Mouse (Mus musculus): Measurements from ENCODE around the gene Cryzl1.
"Not testable (repeated sequence)": the region's sequence is repeated elsewhere in the genome, so short reads cannot be mapped to it uniquely, and the experiment has no call there.

Cryzl1 gene

GRCm38 (mm10) chr16:91645420-91645819, 83.4 kb downstream of the Cryzl1 start:
- DNase-seq (ENCODE audit: low spot score in 2 of 2): not testable (repeated sequence)

GRCm38 (mm10) chr16:91644901-91645300, 83.9 kb downstream of the Cryzl1 start:
- no peak for DNase-seq (ENCODE audit: low spot score in 2 of 2)

GRCm38 (mm10) chr16:91640171-91640570, 88.6 kb downstream of the Cryzl1 start:
- DNase-seq (ENCODE audit: low spot score in 2 of 2): no peak

- DNase-seq (ENCODE audit: low spot score in 2 of 2): no peak
Measured at GRCm38 (mm10) chr16:91639636-91640035, 89.1 kb downstream of the Cryzl1 start.

All from spleen, postnatal 10 days (tissue).